Mouse (Mus musculus) gastrocnemius, adult 2 months (tissue): ENCODE measurements around the gene Tspan32. TPM values are rescaled to one million over a fixed set of nuclear protein-coding genes. Genes with fewer than 3 reads are reported as not detected.
A peak's percentile ranks its signal among the peaks of the same experiment; 100 is the strongest.

ENCODE experiments used
- DNase-seq: peaks from one replicate; pipeline ENCODE4 v3.0.0; 2022
- H3K27ac ChIP-seq: fragments of 200-600 bp; 2 replicates; pipeline ENCODE4 v1.8.1; 2022; ENCODE audit warnings: mild to moderate bottlenecking
- H3K4me3 ChIP-seq: fragments of 200-600 bp; 2 replicates; pipeline ENCODE4 v1.8.1; 2022; ENCODE audit warnings: mild to moderate bottlenecking, moderate library complexity
- CTCF ChIP-seq: fragments of 200-600 bp; IDR thresholded peaks from 2 replicates; pipeline ENCODE4 v1.8.1; 2022; ENCODE audit warnings: antibody characterized with exemption, mild to moderate bottlenecking, moderate library complexity
- intact Hi-C: fragments of 180-260 bp; cut with DNase I; formaldehyde crosslinking; loops from one replicate; pipeline ENCODE4 v1.15.1; 2025
- total RNA-seq, 2 experiments: library from RNA; stranded (reverse); gene quantifications; 2 replicates each; pipeline ENCODE4 v1.2.3; 2021

The Tspan32 gene
- total RNA-seq, 2 experiments from 2014 or later, result 0.23 to 0.39 TPM

- no peak for DNase-seq
- no peak overlapping the region for H3K4me3 ChIP-seq
- 0 out of 2 replicates have a peak overlapping the region, but pooled peaks have one; percentile 31 for H3K27ac ChIP-seq
- intact Hi-C loops, result no loop called here
- TF ChIP-seq CTCF, result no peak
Measured at GRCm38 (mm10) chr7:143011226-143011625, 6.4 kb downstream of the Tspan32 start.

GRCm38 (mm10) chr7:143012230-143012875 lies 7.5 kb downstream of the Tspan32 start:
- H3K27ac ChIP-seq, result 0 out of 2 replicates have a peak overlapping the region, but pooled peaks have one; percentile 16
- intact Hi-C loops, result no loop called here
- no peak overlapping the region for H3K4me3 ChIP-seq
- DNase-seq, result no peak
- TF ChIP-seq CTCF, result no peak

- no peak for TF ChIP-seq CTCF
- intact Hi-C loops, result no loop called here
- Histone ChIP-seq H3K27ac (peak overlapping the region; percentile 82), H3K4me3 (no peak overlapping the region)
- peak; percentile 90 for DNase-seq
Measured at GRCm38 (mm10) chr7:143013420-143014178, 8.8 kb downstream of the Tspan32 start.

- DNase-seq, result peak; percentile 36
- H3K4me3 ChIP-seq, result no peak overlapping the region
- intact Hi-C loops, result no loop called here
- TF ChIP-seq CTCF, result no peak
- peak overlapping the region; percentile 82 for H3K27ac ChIP-seq
Measured at GRCm38 (mm10) chr7:143014862-143015659, 10.2 kb downstream of the Tspan32 start.

GRCm38 (mm10) chr7:143015755-143016423 lies 11.0 kb downstream of the Tspan32 start:
- Histone ChIP-seq H3K4me3 (no peak overlapping the region), H3K27ac (peak overlapping the region; percentile 82)
- intact Hi-C loops, result no loop called here
- TF ChIP-seq CTCF, result no peak
- DNase-seq, result peak; percentile 63

GRCm38 (mm10) chr7:143016424-143017142 lies 11.7 kb downstream of the Tspan32 start:
- intact Hi-C loops, result no loop called here
- DNase-seq, result no peak
- TF ChIP-seq CTCF, result no peak
- H3K27ac ChIP-seq, result peak overlapping the region; percentile 82
- H3K4me3 ChIP-seq, result no peak overlapping the region

- Histone ChIP-seq H3K27ac (peak overlapping the region; percentile 82), H3K4me3 (no peak overlapping the region)
- intact Hi-C loops, result no loop called here
- no peak for DNase-seq
- TF ChIP-seq CTCF, result no peak
Measured at GRCm38 (mm10) chr7:143017181-143017580, 12.3 kb downstream of the Tspan32 start.

GRCm38 (mm10) chr7:143020040-143020439 lies 15.2 kb downstream of the Tspan32 start:
- DNase-seq, result no peak
- Histone ChIP-seq H3K27ac (peak overlapping the region; percentile 71), H3K4me3 (no peak overlapping the region)
- intact Hi-C loops, result no loop called here
- no peak for TF ChIP-seq CTCF

- H3K4me3 ChIP-seq, result no peak overlapping the region
- intact Hi-C loops, result no loop called here
- peak overlapping the region; percentile 71 for H3K27ac ChIP-seq
- TF ChIP-seq CTCF, result no peak
- no peak for DNase-seq
Measured at GRCm38 (mm10) chr7:143020764-143021163, 15.9 kb downstream of the Tspan32 start.

GRCm38 (mm10) chr7:143021356-143022164 lies 16.7 kb downstream of the Tspan32 start:
- Histone ChIP-seq H3K4me3 (no peak overlapping the region), H3K27ac (peak overlapping the region; percentile 71)
- no peak for TF ChIP-seq CTCF
- intact Hi-C loops, result no loop called here
- no peak for DNase-seq

GRCm38 (mm10) chr7:143023499-143023898 lies 18.7 kb downstream of the Tspan32 start:
- Histone ChIP-seq H3K4me3 (no peak overlapping the region), H3K27ac (no peak overlapping the region)
- no peak for DNase-seq
- intact Hi-C loops, result no loop called here
- no peak for TF ChIP-seq CTCF
